Mouse (Mus musculus) C2C12 (cell line): ENCODE data around the gene Usp4. TPM values are rescaled to one million over a fixed set of nuclear protein-coding genes. Genes with fewer than 3 reads are reported as not detected.

Experiments used
- H3K27me3 ChIP-seq: one replicate; pipeline ENCODE4 v1.6.1; 2011; ENCODE audit not compliant: control insufficient read depth, insufficient read depth, insufficient read length
- H3K36me3 ChIP-seq: one replicate; pipeline ENCODE4 v1.6.1; 2011; ENCODE audit not compliant: control insufficient read depth, insufficient read depth
- H3K4me3 ChIP-seq: one replicate; pipeline ENCODE4 v1.5.1; 2011; ENCODE audit warnings: mild to moderate bottlenecking, control low read depth; ENCODE audit not compliant: poor library complexity, insufficient read depth, severe bottlenecking
- H3K79me2 ChIP-seq: one replicate; pipeline ENCODE4 v1.6.1; 2011; ENCODE audit not compliant: control insufficient read depth, insufficient read depth
- H3K79me3 ChIP-seq: one replicate; pipeline ENCODE4 v1.6.1; 2011; ENCODE audit warnings: low read depth, control low read depth
- H3ac ChIP-seq: one replicate; pipeline ENCODE3; 2011; ENCODE audit warnings: low read depth; ENCODE audit not compliant: control insufficient read depth, insufficient read length
- CEBPB ChIP-seq: IDR thresholded peaks from one replicate; pipeline ENCODE4 v1.6.1; 2011; ENCODE audit warnings: low read depth, mild to moderate bottlenecking, control low read depth, moderate library complexity
- CTCF ChIP-seq: IDR thresholded peaks from one replicate; pipeline ENCODE4 v1.5.1; 2011; ENCODE audit not compliant: control insufficient read depth, insufficient read depth, insufficient read length
- FOSL1 ChIP-seq: IDR thresholded peaks from one replicate; pipeline ENCODE4 v1.8.0; 2011; ENCODE audit warnings: mild to moderate bottlenecking, low read length; ENCODE audit not compliant: poor library complexity, insufficient read depth, severe bottlenecking
- MAX ChIP-seq: IDR thresholded peaks from one replicate; pipeline ENCODE4 v1.6.1; 2011; ENCODE audit warnings: mild to moderate bottlenecking, control low read depth
- MYOD1 ChIP-seq: IDR thresholded peaks from one replicate; pipeline ENCODE4 v1.6.1; 2011; ENCODE audit warnings: low read depth; ENCODE audit not compliant: control insufficient read depth, insufficient read length
- MYOG ChIP-seq: IDR thresholded peaks from one replicate; pipeline ENCODE4 v1.6.1; 2011; ENCODE audit not compliant: control insufficient read depth, insufficient read length; ENCODE audit errors: extremely low read depth
- USF1 ChIP-seq: IDR thresholded peaks from one replicate; pipeline ENCODE4 v1.6.1; 2011; ENCODE audit warnings: low read depth, mild to moderate bottlenecking, control low read depth, moderate library complexity
- polyA plus RNA-seq: library from polyadenylated mRNA; unstranded; fragments of >200 nt; fragmentation: generic; extraction: Trizol; gene quantifications from one replicate; pipeline ENCODE4 v1.2.1, GENCODE M21; 2012; ENCODE audit warnings: missing spikeins

Gene Usp4
- polyA plus RNA-seq, 1 experiment: 82.3 TPM

GRCm38 (mm10) chr9:108344471-108344870 is 3.2 kb upstream of the Usp4 start:
- Histone ChIP-seq H3K79me2 (peaks cover 31% of the 10 kb centered on the region), H3K79me3 (peaks cover 26% of the 10 kb centered on the region), H3K4me3 (no peak overlapping the region), H3K27me3 (no peaks in the 10 kb centered on the region), H3K36me3 (peaks cover 16% of the 10 kb centered on the region), H3ac (no peak overlapping the region)
- TF ChIP-seq MAX (no peak), FOSL1 (no peak), CTCF (no peak), MYOG (no peak), USF1 (no peak), CEBPB (no peak), MYOD1 (no peak)

DNA sequence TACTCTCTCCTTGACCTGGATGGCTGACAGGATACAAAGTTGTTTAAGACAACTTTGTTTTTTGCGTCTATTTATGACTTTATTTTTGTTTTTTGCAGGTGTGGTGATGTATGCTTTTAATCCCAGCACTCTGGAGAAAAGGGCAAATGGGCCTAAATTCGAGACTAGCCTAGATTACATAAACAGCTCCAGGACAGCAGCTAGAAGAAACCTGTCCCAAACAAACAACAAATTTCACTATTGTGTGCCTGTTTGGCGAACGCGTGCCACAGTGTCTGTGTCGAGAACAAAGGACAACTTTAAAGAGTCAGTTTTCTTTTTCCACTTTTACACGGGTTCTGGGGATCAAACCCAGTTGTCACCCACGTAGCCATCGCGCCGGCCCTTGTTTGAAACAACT is 629 bp upstream of the Usp4 start:
- peaks cover 25% of the 10 kb centered on the region for H3K79me3 ChIP-seq
- peak overlapping the region; percentile 30 for H3ac ChIP-seq
- peak overlapping the region; percentile 74 for H3K4me3 ChIP-seq
- H3K79me2 ChIP-seq: peaks cover 33% of the 10 kb centered on the region
- TF ChIP-seq CTCF (no peak), FOSL1 (no peak), MAX (no peak), MYOG (no peak)
- H3K27me3 ChIP-seq: no peaks in the 10 kb centered on the region
- peaks cover 22% of the 10 kb centered on the region for H3K36me3 ChIP-seq

DNA sequence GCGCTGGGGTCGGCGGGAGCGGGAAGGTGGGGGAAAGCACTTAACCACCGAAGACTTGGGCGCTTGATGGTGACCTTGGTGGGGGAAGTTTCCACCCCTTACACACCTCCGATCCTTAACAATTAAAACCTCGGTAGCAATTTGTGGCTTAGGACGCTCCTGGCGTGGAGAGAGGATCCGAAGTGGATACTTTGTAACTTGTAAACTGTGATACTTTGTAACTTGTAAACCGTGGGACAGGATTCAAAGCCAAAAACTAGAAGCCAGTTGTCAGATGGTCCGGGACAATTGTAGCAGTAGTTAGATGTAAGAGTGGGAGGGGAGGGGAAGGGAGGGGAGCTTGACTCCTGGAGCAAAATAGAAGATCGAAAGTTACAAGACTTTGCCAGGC is 632 bp downstream of the Usp4 start:
- no peak for TF ChIP-seq MYOD1
- TF ChIP-seq CTCF: no peak
- no peak for TF ChIP-seq MYOG
- TF ChIP-seq USF1: no peak
- TF ChIP-seq FOSL1: no peak
- no peak for TF ChIP-seq CEBPB
- Histone ChIP-seq H3ac (peak overlapping the region; percentile 96), H3K36me3 (peaks cover 32% of the 10 kb centered on the region), H3K79me2 (peaks cover 41% of the 10 kb centered on the region), H3K79me3 (peaks cover 26% of the 10 kb centered on the region), H3K27me3 (no peaks in the 10 kb centered on the region), H3K4me3 (peak overlapping the region; percentile 74)

DNA sequence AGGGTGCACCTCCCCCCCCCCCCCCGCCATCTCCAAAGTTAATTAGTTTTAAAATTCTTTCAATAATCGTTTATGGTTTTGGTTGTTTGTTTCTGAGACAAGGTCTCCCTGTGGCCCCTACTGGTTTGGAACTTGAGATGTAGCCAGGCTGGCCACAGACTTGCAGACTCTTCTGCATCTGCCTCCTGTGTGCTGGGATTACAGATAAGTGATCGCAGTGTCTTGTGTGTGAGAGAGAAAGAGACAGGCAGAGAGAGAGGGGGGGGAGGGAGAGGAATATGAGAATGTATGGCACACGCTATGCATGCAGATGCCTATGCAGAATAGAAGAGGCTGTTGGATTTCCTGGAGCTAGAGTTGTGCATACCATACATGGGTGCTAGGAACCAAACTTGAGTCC is 2.1 kb downstream of the Usp4 start:
- no peak overlapping the region for H3ac ChIP-seq
- TF ChIP-seq MAX (no peak), FOSL1 (no peak)
- no peaks in the 10 kb centered on the region for H3K27me3 ChIP-seq
- H3K36me3 ChIP-seq: peaks cover 32% of the 10 kb centered on the region
- no peak overlapping the region for H3K4me3 ChIP-seq
- peaks cover 26% of the 10 kb centered on the region for H3K79me3 ChIP-seq
- H3K79me2 ChIP-seq: peaks cover 55% of the 10 kb centered on the region

- Histone ChIP-seq H3K36me3 (peaks cover 66% of the 10 kb centered on the region), H3K79me2 (no peaks in the 10 kb centered on the region), H3K27me3 (no peaks in the 10 kb centered on the region), H3K4me3 (no peak overlapping the region), H3K79me3 (no peaks in the 10 kb centered on the region), H3ac (no peak overlapping the region)
- TF ChIP-seq MYOG: no peak
- TF ChIP-seq CEBPB: no peak
- no peak for TF ChIP-seq CTCF
- no peak for TF ChIP-seq FOSL1
- no peak for TF ChIP-seq USF1
- no peak for TF ChIP-seq MYOD1
- no peak for TF ChIP-seq MAX
Observed at GRCm38 (mm10) chr9:108378234-108378633, 30.6 kb downstream of the Usp4 start.

DNA sequence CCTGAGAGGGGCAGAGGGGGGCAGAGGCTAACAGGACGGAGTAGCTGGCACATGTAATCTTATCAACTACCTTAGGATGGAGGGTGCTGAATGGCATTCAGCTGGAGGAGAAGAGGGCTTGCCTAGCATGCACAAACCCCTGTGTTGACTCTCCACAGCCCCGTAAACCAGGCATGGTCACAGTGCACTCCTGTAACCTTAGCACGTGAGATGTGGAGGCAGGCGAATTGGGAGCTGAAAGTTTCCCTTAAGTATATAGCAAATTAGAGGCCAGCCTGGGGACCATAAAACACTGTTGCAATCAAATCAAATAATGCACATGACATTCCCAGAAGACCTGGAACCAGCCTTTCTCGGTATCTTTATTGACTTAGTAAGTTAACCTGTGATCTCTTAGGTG is 31.1 kb downstream of the Usp4 start:
- TF ChIP-seq MYOG (no peak), CEBPB (no peak), CTCF (no peak), MYOD1 (no peak), FOSL1 (no peak), MAX (no peak), USF1 (no peak)
- Histone ChIP-seq H3ac (no peak overlapping the region), H3K4me3 (no peak overlapping the region), H3K79me3 (no peaks in the 10 kb centered on the region), H3K36me3 (peaks cover 65% of the 10 kb centered on the region), H3K79me2 (no peaks in the 10 kb centered on the region), H3K27me3 (no peaks in the 10 kb centered on the region)
